Mouse (Mus musculus) cerebellum, postnatal 25 days (tissue): ENCODE data around the gene Dpm1.

Experiments used
- DNase-seq, 2 experiments: peaks; one replicate each; pipeline ENCODE4 v3.0.0; 2021; ENCODE audit warnings: mixed read lengths in 2 of 2

Dpm1 gene

DNA sequence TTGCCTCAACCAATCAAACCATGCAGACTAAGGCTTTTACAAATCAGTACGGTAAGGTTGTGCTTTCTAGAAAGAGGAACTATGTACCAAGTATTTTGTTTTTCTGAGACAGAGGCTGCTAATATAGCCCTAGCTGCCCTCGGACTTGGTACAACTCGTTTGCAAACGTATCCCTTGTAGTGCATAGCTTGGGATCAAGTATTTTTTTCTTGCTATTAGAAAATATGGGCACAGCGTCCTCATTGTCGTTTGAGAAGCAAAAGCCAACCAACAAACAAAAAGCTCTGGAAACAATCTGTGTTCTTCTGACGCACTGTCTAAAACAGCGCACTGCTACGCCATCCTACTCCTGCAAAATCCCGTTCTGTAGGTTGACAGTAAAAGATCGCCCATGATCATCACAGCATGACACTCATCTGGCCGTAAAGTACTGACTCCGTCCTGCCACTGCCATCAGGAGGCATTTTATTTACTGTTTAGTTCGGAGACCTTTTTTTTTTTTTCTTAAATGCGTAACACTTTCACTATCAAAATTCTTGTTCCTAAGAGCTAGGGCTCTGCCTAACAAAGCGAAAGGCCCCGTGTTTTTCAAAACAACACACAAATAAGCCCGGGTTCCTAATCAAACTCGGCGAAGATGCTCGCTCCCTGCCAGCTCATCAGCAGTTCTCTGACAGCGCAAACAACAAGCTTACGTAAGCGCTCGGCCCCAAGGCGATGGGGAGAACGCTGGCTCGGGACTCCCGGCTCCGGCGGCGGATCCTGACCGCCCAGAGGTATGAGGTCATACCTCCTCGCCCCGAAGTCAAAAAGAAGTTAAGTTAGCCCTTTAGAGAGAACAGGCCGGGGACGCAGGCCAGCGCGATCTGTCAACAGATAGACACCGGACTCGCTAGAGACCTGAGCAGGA lies 1.0 kb downstream of the Dpm1 start:
- DNase-seq: peak in 1 of 2 experiments; percentile 64

DNA sequence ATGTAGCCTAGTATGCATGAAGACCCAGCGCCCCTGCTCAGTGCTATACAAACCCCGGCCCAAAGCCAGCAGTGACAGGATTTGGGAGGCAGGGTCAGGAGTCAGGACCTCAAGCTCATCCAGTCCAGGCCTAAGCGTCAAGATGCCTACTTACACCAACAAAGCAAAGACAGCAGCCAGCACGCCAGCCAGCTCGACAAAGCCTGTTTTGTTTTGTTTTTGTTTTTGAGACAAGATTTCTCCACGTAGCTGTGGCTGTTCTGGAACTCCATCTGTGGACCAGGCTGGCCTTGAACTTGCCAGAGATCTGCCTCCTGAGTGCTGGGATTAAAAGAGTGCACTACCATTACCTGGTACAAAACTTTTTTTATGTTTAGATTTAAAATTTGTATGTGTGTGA lies 7.1 kb downstream of the Dpm1 start:
- DNase-seq: no peak

DNA sequence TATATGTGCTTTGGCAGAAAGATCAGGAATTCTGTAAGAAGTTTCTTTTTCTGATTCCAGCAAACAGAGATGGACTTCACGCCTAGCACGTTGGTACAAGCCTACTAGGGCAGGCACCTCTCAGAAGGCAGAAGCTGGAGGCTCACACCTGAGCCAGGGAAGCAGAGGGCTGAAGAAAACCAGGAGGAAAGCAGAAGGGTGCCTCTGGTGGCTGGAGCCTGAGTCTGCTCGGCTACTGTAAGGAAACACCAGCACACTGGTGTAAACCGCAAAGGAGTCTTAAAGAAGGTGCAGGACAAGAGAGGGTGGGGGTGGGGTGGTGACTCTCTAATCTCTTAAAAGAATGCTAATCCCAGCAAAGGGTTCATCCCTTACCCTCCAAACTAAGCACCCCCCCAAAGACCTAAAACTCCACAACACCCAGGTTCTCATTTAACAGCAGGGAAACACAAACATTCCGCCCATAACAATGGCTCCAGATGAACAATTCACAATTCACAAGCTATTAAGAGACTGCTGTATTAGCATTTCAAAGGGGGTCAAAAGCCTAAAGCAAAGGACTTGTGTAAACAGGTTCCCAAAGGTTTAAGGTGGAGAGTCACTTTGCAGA lies 16.5 kb downstream of the Dpm1 start:
- no peak for DNase-seq

DNA sequence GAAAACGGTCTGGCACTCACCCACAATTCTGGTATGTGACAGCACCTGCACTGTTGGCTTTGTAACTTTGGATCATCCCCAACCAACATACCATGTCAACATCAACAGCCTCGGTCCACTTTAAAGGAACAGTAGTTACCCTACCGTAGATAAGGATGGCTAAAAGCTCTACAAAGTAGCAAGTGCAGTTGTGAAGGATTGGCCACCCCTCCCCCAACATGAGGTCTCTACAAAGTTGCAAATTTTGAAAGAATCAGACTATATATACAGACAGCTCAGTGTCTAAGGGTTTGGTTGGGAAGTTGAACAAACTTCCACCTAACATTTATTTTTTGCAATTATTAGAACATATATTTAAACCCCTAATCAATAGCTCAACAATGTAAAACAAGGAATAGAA lies 22.5 kb downstream of the Dpm1 start:
- DNase-seq: no peak

DNA sequence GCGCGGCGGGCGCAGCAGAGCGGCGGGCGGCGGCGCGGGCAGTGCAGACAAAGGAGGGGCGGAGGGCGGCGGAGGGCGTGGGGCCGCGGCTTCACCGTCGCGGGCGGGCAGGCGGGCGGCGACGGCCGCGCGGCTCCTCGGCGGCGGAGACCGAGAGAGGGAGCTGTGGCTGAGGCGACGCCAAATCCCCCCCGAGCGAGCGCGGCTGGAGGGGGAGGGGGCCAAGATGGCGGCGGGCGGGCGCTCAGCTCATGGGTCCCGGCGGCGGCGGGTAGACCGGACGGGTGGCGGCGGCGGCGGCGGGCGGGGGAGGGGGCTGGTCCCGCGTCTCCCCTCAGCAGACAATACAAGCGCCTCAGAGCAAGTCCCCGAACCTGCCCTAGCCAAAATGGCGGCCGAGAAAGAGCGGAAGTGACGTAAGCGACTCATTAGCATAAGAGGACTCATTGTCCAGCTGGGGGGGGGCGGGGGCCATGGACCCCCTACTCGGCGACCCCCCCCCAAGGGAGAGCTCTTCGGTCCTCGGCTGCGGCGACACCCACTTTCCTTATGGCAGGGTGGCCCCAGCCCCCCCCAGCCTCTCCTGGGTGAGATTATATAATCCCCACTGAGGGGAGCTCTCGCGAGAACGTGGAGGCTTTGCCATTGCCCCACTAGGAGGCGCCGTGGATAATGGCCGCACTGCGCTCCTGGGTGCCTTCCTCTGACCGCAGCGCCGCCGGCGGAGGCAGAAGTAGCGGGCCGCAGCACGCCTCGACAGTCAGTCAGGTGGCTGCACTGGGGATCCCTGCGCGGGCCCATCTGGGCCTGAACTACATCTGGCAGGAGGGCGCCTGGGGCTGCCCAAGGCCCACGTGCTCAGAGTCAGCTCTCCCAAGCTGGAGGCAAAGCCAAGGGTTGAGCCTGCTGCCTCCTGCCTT lies 23.4 kb downstream of the Dpm1 start, which contains the start of gene Adnp:
TSS of gene Adnp (minus strand) at position 388 of the 920 bp plus-strand sequence.
- peak; percentile 94 for DNase-seq

DNA sequence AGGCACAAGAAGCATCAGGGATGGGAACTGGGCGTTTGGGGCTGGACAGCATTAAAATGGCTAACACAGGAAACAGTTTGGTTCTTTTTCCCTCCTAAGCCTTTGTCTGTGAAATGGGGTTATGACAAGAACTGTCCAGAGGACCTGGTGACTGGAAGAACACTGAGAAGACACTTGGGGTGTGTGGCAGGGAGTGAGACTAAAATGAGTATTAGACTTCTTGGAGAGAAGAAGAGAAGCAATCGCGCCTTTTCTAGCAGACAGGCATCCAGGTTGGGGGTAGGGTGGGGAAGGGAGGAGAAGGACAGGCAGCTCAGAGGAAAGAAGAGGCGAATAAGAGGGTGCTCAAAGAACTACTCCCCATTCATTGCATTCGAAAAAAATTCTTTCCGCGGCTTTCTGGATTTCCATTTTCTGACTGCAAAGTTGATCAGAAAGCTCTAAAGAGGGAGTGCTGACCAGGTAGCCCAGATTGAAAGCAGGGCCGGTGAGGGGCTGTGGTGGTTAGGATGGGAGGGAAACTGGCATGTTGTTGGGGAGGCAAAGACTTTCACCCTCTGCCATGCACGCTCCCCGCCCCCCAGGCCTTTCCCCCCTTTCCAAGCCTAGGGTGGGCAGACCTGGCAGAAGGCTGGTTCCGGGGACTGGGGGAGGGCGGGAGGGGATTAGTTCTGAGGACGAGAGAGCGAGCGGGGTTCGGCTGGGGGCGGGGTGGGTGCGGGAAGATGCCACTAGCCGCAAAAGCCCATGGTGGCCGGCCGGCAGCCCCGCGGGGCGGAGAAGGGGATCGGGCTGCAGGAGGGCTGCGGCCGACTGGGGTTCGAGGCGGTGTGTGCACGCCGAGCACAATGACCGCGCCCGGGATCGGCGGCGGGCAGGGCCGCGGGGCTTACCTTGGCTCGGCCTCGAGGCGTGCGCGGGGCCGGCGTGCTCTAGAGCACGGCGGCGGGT lies 24.4 kb downstream of the Dpm1 start:
- peak; percentile 24 to 61 for DNase-seq

DNA sequence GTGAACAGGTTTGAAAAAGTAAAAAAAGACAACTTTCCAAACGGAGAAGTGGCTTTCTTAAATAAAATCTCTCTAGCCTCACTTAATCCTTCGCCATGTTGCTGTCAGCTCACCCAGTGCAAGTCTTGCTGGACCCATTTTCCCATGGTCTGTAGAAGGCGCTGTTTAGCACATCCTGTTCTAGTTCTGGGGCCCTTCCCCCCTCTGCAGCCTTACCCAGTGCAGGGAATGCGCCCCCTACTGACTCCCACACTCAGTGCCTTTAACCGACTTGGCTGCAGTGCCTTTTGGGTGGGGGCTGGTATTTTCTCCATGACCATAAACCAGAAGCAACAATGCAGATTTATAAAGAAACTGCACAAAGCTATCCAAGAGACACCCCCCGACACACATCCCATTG lies 25.1 kb downstream of the Dpm1 start:
- peak; percentile 80 to 91 for DNase-seq

DNA sequence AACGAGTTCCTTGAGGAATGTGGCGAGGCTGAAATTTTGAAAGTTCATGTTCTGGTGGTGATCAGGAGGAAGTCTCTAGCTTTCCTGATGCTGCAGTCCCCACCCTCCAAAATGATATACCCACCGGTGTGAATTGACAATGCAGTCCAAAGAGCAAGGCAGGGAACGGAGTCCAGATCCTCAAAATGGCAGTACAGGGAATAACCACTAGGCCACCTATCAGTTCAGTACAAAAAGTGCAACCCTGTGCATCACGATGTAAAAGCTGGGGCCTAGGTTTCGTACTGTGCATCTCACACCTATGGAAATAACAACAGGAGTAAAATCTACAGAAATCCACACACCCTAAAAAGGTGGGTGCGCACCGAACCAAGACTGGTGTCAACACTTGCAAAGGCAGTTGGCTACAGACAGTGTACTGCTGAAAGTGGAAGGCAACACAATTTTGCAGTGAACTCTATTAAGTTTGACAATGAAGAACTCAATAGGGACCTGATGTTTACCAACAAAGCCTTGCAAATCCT lies 25.9 kb downstream of the Dpm1 start:
- no peak for DNase-seq

DNA sequence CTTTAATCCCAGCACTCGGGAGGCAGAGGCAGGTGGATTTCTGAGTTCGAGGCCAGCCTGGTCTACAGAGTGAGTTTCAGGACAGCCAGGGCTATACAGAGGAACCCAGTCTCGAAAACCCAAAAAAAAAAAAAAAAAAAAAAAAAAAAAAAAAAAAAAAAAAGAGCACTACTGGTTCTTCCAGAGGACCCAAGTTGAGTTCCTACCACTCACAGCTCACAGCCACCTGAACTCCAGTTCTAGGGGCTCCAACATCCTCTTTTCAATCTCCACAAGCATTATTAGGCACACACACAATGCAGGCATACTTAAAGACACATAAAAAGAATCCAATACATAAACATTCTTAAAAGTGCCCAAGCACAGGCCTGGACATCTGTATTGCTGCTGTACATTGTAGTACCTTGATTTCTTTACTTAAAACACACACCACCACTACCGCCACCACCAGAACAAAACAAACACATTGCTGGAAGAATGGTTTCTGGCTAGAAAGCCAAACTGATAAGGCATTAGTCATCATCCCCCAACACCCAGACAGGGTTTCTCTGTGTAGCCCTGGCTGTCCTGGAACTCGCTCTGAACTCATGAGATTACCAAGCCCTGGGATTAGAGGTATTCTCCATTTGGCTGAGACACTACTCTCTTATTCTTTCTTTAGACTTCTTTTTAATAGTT lies 30.2 kb downstream of the Dpm1 start:
- no peak for DNase-seq

DNA sequence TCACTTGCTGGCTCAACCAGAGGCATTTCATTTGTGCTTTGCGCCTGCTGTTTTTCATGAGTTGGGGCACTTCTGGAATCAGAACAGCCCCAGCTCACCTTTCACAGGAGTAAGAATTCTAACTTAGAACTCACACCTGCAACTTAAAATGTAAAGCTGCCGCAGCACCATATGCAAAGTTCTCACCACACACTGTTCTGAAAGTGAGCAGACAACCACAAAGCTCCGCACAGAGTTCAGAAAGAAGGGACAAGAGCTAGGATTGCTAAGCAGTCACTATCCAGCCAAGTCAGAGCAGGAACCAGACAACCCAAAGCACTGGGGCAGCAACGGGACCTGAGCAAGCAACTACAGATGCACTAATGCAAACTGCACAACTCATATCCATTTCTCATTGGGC lies 30.9 kb downstream of the Dpm1 start:
- DNase-seq: no peak

DNA sequence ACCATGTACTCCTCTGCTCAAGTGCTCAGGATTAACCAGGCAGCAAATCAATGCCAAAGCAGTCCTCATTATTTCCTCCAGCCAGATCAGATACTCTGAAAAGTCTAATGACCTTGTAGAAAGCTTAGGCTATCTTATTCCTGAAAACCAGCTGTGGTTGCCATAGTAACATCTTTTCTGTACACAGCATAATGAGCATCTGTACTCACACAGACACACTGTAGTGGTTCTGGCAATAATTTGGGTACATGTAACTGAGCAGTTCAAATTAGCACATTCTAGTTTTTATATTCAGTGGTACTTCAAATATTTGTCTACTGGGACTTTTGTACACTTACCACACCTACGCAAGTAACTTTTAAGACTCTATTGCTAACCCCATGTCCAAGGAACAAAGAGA lies 32.0 kb downstream of the Dpm1 start:
- DNase-seq: no peak

DNA sequence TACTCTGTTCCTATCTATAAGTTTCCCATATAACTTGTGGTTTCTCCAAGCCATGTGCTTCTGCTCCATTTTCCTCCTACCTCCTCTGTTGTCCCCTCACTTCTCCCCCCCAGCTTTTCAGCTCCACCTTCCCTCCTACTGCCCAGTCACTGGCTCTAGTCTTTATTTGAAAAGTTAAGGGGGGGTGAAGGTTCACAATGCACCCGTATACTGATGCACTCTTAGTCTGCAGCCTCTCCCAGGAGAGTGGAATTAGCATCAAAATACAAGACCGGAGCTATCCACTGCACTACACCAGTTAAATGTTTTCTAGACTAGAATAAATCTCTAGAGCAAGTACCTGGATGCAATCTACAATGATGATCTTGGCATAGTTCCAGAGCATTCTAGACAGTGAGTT lies 34.7 kb downstream of the Dpm1 start:
- DNase-seq: no peak

DNA sequence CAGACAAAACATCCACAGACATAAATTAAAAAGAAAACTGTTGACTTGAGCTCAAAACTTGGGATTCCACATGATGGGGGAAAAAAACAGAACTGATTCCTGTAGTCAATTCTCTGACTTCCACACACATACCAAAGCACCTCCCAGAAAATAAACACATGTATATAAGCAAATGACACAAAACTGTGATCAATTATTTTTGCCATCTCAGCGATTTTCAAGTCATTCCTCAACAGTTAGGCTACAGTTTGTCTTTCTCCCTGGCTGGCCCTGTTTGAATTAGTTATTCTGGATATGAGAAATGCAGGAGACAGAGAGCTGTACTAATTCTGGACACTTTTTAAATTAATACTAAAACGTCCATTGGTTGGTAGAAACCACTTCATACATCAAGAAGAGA lies 36.7 kb downstream of the Dpm1 start:
- no peak for DNase-seq

DNA sequence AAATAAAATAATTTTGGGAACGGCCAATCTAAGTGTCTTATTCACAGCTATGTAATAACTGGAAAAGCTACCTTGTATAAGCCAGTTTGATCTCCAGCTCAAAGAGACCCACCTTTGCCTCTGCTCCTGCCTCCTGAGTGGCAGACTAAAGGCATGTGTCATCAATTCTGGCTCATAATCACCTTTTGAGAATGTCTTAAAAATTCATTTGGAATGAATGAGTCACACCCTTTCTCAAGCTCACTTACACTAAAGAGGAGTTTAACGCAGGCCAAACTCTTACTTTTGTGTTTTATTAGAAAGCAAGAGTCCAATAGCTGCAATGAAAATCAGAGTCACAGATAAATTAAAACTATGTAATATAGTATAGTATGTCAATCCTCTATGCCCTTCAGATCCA lies 38.5 kb downstream of the Dpm1 start:
- DNase-seq: no peak

DNA sequence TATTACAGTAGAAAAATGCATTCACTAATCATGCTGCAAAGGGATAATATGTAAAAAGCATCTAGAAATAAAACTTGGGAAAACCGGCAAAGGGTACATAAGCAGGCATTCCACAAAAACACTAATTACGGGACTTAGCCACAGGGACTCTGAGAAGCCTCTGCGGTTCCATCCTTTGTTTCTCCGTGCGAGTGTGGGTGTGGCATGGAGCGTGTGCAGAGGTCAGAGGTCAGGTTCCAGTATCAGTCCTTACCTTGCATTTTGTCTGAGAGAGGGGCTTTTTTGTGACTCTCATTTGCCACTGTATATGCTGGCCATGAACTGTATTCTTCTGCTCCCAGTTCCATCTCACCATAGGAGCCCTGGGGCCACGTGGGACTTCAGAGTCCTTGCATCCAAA lies 54.4 kb downstream of the Dpm1 start:
- DNase-seq: no peak

DNA sequence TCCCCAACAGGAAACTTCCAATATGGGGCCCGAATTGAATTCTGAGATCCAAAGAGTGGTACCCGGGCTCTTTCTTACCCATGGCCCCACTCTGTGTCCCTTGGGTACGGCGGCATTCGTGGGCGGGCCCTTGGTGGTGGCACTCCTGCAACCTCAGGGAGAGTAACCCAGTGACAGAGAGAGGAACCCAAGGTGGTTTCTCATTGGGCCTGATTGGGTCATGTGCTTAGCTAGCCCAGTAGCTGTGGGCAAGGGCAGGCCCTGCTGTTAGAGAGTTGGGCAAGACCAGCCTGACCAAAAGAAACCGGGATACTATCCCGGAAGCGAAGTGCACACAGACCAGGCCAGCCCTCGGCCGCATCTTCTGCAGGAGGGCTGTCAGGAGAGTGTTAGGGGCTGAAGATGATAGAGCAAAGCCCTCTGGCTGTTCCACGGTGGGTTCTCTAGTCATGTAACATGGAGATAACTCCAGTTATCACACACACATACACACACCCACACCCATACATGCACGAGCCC lies 60.2 kb downstream of the Dpm1 start:
- DNase-seq: peak in 1 of 2 experiments; percentile 28

DNA sequence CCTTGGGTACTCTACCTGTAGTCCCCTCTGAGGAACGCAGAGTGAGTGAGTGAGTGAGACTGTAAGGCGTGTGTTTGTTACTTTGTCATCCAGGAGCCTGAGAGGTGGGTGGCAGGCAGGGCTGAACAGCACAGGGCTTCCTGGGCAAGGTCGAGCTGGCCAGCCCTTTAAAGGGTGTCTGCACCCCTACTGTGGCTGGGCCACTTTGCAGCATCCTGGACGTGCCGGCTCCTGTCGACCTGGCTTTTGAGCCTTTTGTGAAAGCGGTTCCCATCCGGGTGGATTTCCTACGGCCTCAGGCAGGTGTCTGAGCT lies 60.6 kb downstream of the Dpm1 start:
- no peak for DNase-seq

DNA sequence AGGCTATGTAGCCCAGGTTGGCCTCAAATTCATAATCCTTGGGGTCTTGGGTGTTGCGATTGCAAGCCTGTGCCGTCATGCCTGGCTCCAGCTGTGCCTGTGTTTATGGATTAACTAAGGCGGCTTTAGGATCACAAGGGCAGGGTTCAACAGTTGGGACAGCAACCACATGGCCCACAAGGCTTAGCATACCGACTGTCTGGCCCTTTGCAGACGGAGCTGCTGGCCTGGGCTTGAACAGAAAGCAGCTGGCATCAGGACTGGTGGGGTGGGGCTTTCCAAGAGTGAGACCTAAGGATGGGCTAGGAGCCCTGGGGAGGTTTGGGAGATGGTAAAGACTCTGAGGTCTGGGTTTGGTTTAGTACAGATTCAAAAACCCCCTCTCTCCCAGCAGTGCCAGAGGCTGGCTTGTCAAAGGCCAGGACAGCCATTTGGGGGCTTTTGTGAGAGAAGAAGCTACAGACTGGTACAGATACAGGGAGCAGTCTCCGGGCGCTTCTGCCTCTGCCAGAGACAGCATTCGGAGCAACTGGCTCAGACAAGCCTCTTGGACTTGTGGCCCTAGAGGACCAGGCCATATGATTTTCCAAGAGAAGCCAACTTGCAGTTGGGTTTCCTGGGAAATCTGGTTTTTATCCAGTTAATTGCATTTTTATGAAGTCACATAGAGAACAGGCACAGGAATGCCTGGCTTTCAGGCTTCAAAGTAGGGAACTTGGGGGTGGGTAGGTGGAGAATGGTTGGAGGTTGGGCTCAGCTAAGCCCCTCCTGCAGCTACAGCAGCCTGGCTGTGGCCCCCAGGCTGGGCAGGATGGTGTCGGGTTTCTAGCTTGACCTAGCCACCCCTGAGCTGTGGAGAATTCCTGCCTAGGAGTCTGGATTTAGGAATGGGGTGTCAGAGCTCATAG lies 61.2 kb downstream of the Dpm1 start:
- no peak for DNase-seq

DNA sequence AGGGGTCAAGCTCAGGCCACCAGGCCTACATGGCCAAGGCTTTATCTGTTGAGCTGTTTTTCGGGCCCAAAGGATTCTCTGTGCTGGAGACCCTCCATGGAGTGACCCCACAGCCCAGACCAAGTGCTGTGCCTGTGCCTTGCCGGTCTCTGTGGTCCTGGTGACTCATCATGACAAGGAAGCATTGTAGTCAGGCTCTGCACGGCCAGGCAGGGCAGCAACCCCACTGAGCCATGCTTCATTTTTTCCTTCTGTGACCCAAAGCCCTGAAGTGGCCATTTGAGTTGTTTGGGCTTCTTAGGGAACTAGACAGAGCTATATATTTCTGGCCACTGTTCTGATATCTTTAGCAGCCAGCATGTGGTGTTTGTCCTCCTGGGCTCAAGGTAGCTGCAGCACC lies 62.6 kb downstream of the Dpm1 start:
- DNase-seq: no peak
